Comparison of ENCODE assay signal across 10 mouse cellular contexts in genomic region chr13:48694090-48695064, GRCm38 (mm10). TPM values are rescaled to one million over a fixed set of nuclear protein-coding genes. Genes with fewer than 3 reads are reported as not detected.
A peak's percentile ranks its signal among the peaks of the same experiment; 100 is the strongest.
DNase-seq lines count a peak whose midpoint lies in the region; ATAC-seq lines count a peak whose summit lies in the region.
"Had no signal": no experiment of that assay in that cellular context is flagged by ENCODE, and none has a peak within 500 bp of the region (broad histone marks: within the 10 kb centered on the region; RNA-seq: fewer than 3 reads in every experiment).

No protein-coding gene starts in this region.

- DNase-seq in ZHBTc4 (ENCODE audit: low read depth, low spot score): peak; percentile 25
- peak; percentile 24 to 63 for DNase-seq in gastrocnemius, adult 8-10 months (ENCODE audit: low spot score in 2 of 2)
- DNase-seq in layer of hippocampus, adult 18-20 months (ENCODE audit: low spot score in 2 of 2): peak; percentile 69 to 77
- DNase-seq in thymus, postnatal 4 days: no peak
- no peak for DNase-seq in urinary bladder, postnatal 10 days (ENCODE audit: low spot score)

- no peak for ATAC-seq in forebrain, embryonic 13.5 days
- ATAC-seq in forebrain, embryonic 12.5 days (ENCODE audit: low FRiP score): no peak
- ATAC-seq in neural tube, embryonic 13.5 days (ENCODE audit: low read depth): peak; percentile 76; the same call in 1 of the 2 replicates

- H3K9ac ChIP-seq in forebrain, embryonic 13.5 days: no peak overlapping the region
- H3K9ac ChIP-seq in forebrain, embryonic 12.5 days: no peak overlapping the region
- no peak overlapping the region for H3K9ac ChIP-seq in neural tube, embryonic 13.5 days
- H3K9ac ChIP-seq: midbrain, embryonic 12.5 days had no signal

- peak overlapping the region; percentile 6; the same call in 1 of the 2 replicates for H3K4me2 ChIP-seq in forebrain, embryonic 13.5 days
- no peak overlapping the region for H3K4me2 ChIP-seq in forebrain, embryonic 12.5 days
- no peak overlapping the region for H3K4me2 ChIP-seq in neural tube, embryonic 13.5 days
- H3K4me2 ChIP-seq: midbrain, embryonic 12.5 days had no signal

- no peaks in the 10 kb centered on the region for H3K36me3 ChIP-seq in forebrain, embryonic 13.5 days (ENCODE audit: poor library complexity, severe bottlenecking)
- no peaks in the 10 kb centered on the region for H3K36me3 ChIP-seq in forebrain, embryonic 12.5 days (replicated peaks)
- H3K36me3 ChIP-seq in neural tube, embryonic 13.5 days: no peaks in the 10 kb centered on the region
- H3K36me3 ChIP-seq: midbrain, embryonic 12.5 days had no signal

- H3K27me3 ChIP-seq in forebrain, embryonic 13.5 days: no peaks in the 10 kb centered on the region
- H3K27me3 ChIP-seq in forebrain, embryonic 12.5 days: peaks cover 21% of the 10 kb centered on the region
- H3K27me3 ChIP-seq in neural tube, embryonic 13.5 days: no peaks in the 10 kb centered on the region

- WGBS in forebrain, embryonic 13.5 days: 45% methylated on average over 27 of the region's 27 CpGs
- WGBS in forebrain, embryonic 12.5 days: 57% methylated on average over 27 of the region's 27 CpGs
- 50% methylated on average over 27 of the region's 27 CpGs for WGBS in neural tube, embryonic 13.5 days

- no peaks in the 10 kb centered on the region; the same call in 1 of the 2 replicates for H3K9me3 ChIP-seq in forebrain, embryonic 13.5 days (replicated peaks)
- peaks cover 5% of the 10 kb centered on the region; the same call in 1 of the 2 replicates for H3K9me3 ChIP-seq in forebrain, embryonic 12.5 days
- 0 out of 2 replicates have a peak, but pooled peaks cover 13% of the 10 kb centered on the region for H3K9me3 ChIP-seq in neural tube, embryonic 13.5 days

- no peak overlapping the region for H3K27ac ChIP-seq in forebrain, embryonic 13.5 days
- no peak overlapping the region for H3K27ac ChIP-seq in forebrain, embryonic 12.5 days
- peak overlapping the region; percentile 35 for H3K27ac ChIP-seq in neural tube, embryonic 13.5 days (replicated peaks)
- H3K27ac ChIP-seq: midbrain, embryonic 12.5 days had no signal

- peaks cover 18% of the 10 kb centered on the region for H3K4me1 ChIP-seq in forebrain, embryonic 13.5 days
- H3K4me1 ChIP-seq in forebrain, embryonic 12.5 days: peaks cover 13% of the 10 kb centered on the region
- peaks cover 17% of the 10 kb centered on the region for H3K4me1 ChIP-seq in neural tube, embryonic 13.5 days (replicated peaks)

- no peak overlapping the region for H3K4me3 ChIP-seq in forebrain, embryonic 13.5 days
- no peak overlapping the region for H3K4me3 ChIP-seq in forebrain, embryonic 12.5 days (replicated peaks)
- no peak overlapping the region for H3K4me3 ChIP-seq in neural tube, embryonic 13.5 days
- H3K4me3 ChIP-seq: midbrain, embryonic 12.5 days had no signal

RNA-seq across cellular contexts. Expression of gene Barx1, which starts 31.6 kb away (rescaled TPM):
- polyA plus RNA-seq in forebrain, embryonic 13.5 days (2015; fragmentation: Nextera tagmentation; extraction: Ambion mirVana): not detected in 2 replicates
- polyA plus RNA-seq in forebrain, embryonic 12.5 days (2016; fragmentation: Nextera tagmentation; extraction: Ambion mirVana): 0.88 and 2.2 TPM in 2 replicates
- total RNA-seq in gastrocnemius, adult 8-10 months (2022): not detected
- total RNA-seq in layer of hippocampus, adult 18-20 months (2021): not detected
- 0.18 TPM in 1 of 2 replicates, not detected in the other for polyA plus RNA-seq in neural tube, embryonic 13.5 days (2015; fragmentation: Nextera tagmentation; extraction: Ambion mirVana)
- total RNA-seq: CH12.LX had no signal

Comparison
In these comparisons a context has a peak if more than half of its experiments do, and no peak if none do; other contexts are left out.
1. DNase-seq: peak in ZHBTc4 (single experiment), gastrocnemius, adult 8-10 months (2 of 2) and layer of hippocampus, adult 18-20 months (2 of 2); none in thymus, postnatal 4 days (single experiment) and urinary bladder, postnatal 10 days (single experiment).